Mouse (Mus musculus) erythroblast, embryonic 14.5 days (primary cell): Measurements from ENCODE around the gene Tamm41.

Experiments
- GATA1 ChIP-seq: IDR thresholded peaks from 2 replicates; pipeline ENCODE4 v1.6.1; 2012; ENCODE audit warnings: low read length, inconsistent platforms, mixed read lengths
- TAL1 ChIP-seq: IDR thresholded peaks from 3 replicates; pipeline ENCODE4 v1.6.1; 2012; ENCODE audit warnings: low read length, inconsistent platforms, mixed read lengths

DNA sequence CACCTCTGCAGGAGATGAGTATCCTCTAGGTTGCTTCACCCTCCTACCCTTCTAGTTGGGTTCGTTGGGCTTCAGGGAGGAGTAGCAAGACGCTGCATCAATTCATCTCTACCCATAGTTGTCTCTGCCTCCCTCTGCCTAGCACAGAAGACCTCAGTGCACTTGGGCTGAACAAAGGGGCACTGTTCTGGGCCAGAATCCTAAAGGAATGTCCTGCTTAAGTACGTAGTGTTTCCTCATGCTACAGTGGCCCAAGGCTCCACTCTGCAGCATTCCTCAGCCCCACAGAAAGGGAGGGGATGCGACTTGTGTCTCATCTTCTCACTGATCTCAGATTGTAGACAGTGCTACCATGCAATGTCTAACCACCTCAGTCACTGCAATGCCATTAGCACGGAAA is 74.0 kb downstream of the Tamm41 start:
- TF ChIP-seq GATA1 (no peak), TAL1 (no peak)
